Mouse (Mus musculus) heart, postnatal 25 days (tissue): ENCODE measurements at regions not wholly inside any gene's neighbourhood (a gene's known extent, or its start where the extent isn't known, plus 50 kb on each side); places are given as distances from the start of the nearest gene placed in this dataset.

Source experiments
- DNase-seq: peaks from one replicate; pipeline ENCODE4 v3.0.0; 2022; ENCODE audit warnings: low spot score
- intact Hi-C: fragments of 180-260 bp; cut with DNase I; formaldehyde crosslinking; loops from one replicate; pipeline ENCODE4 v1.15.1; 2025

GRCm38 (mm10) chr5:4697346-4698095 is 60.3 kb downstream of the Fzd1 start:
- intact Hi-C loops, result no loop called here
- no peak for DNase-seq

DNA sequence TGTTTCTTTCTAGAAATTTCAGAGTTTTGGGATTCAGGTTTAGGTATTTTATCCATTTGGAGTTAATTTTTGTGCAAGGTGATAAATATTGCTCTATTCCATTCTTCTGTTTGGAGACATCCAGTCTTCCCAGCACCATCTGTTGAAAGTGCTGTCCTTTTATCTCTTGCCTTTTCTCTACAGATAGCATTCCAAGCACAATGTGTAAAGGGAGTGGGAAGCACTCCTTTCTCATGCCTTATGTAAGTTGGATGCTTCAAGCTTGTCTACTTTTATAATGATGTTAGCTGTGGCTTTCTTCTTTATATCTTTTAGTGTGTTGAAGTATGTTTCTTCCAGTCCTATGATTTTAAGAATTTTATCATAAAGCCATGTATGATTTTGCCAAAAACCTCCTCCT is 61.1 kb downstream of the Fzd1 start:
- intact Hi-C loops, result no loop called here
- no peak for DNase-seq

DNA sequence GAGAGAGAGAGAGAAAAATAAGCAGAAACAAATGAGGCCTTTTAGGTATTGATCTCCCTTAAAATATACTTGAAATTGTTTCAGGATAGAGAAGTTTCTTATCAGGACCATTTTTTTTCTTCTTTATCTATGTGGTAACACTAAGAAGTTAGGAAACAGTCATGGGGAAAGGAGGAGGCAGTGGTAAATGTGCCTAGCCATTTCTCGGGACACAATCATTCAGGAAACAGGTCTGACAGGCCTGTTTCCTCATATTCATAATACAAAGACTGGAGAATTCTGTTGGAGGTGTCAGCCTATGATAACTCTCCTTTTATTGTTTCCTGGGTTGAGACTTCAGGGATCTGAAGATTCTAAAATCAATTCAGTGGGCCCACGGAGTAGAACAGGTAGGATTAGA is 68.7 kb downstream of the Fzd1 start:
- intact Hi-C loops, result no loop called here
- no peak for DNase-seq

DNA sequence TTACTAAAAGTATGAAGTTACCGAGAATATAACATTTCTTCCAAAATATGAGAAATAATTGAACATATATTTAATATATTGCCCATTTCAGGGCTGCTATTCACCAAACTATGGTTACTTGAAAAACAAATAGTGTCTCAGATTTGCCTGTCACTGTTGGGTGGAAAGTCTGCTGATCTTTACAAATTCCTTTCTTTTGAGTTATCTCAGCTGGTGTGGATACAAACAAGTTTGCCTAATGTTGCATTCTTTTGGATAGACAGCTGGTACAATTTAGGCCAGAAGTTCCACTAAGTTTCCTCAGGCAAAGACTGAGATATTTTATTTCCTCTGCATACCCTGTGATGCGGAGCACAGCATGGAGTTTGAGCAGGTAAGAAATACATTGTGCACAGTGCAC is 82.5 kb downstream of the Fzd1 start:
- intact Hi-C loops, result no loop called here
- no peak for DNase-seq

DNA sequence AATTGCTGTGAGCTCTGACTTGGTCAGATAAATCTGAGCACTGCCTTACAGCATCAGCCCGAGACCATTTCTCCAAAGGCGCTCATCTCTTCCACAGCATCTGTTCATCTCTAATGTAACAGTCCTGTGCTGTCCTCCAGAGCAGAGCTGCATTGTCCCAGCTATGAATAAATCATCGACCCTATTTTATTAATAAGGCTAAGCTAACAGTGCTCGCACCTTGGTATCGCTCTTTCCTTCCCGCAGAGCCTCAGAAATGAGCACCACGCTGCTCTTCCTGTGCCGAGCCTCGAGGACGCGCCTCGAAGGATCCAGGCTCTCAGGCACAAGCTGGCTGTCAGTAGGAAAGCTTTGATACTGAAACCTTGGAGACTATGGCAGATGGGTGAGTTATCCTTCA is 91.5 kb downstream of the Fzd1 start:
- no peak for DNase-seq
- intact Hi-C loops, result no loop called here

DNA sequence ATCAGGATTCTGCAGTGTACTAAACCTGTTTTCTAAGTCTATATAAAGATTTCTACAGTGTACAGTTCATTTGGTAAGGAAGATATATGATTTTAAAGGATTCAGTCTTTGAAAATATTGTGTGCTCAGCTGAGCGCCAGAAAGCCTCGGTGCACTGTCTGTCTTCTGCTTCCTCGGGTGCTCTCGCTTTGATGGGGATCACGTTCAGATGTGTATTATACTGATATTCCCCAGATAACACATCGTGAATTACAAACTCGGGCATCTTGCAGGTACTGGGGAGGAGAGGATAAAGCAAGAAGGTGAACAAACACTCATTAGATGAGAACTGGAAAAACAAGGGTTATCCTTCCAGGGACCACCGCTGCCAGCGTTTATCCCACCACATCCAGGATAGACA is 91.9 kb downstream of the Fzd1 start:
- intact Hi-C loops, result no loop called here
- no peak for DNase-seq

GRCm38 (mm10) chr5:4664918-4665317 is 92.9 kb downstream of the Fzd1 start:
- DNase-seq, result no peak
- intact Hi-C loops, result no loop called here

- intact Hi-C loops, result no loop called here
These were observed 93.3 kb downstream of the Fzd1 start for GRCm38 (mm10) chr5:4664488-4664887.

DNA sequence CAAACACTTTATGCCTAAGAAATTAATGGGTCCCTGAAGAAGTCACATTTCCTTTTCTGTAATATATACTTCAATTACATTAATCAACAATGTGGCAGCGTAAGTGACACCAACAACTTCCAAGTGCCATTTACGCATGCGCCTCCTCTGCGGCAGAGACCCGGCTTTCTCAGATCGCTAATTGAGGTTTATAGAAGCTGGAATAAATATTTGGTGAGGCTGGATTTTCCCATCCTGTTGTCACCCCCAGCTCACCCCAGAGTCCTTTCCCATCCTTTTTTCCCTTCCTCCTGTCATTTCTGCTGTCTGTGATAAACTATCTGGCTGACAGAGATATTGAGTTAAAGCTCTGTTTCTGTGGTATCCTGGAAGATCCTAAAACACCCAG is 95.6 kb downstream of the Fzd1 start:
- DNase-seq, result no peak

More at GRCm38 (mm10) chr5:4664488-4664887, 93.3 kb downstream of the Fzd1 start:
- DNase-seq, result no peak

GRCm38 (mm10) chr5:4661420-4662197 is 96.2 kb downstream of the Fzd1 start:
- intact Hi-C loops, result no loop called here
- DNase-seq, result no peak

More for the DNA sequence above, 95.6 kb downstream of the Fzd1 start:
- intact Hi-C loops, result no loop called here

GRCm38 (mm10) chr5:4657982-4658381 is 99.9 kb downstream of the Fzd1 start:
- DNase-seq, result no peak
- intact Hi-C loops, result no loop called here

GRCm38 (mm10) chr5:4654186-4654585 is 103.6 kb downstream of the Fzd1 start:
- peak; percentile 6 for DNase-seq

DNA sequence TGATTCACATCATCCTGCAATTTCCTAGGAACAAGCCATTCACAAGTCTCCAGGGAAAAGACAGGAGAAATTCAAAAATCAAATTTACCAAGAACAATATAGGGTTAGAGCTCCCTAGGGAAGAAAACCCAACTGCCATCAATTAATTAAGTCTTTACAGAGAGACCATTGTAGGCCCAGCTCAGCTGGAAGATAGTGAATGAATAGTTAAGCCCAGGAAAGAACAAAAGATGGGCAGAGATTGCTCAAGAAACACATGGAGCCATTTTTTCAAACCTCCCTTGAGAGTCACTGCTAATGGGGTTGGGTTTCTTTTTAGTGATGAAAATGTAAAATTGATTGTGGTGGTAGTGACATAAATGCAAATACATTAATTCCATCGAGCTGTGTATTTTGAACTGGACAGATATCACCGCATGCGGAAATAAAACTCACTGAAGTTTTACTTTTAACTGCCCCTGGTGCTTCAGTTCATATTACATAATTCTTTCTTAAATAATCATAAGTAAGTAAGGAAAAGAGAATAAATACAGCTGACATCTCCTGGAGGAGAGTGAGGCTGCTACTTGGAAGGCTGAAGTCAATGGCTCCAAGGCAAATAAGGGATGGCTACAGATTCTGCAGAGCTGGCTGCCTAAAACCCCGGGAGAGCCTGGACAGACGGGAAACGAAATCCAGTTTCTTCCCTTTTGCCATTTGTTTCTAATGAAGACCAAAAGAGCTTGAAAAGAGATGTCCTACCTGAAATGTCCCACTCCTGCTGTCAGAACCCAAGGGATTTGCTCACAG is 106.5 kb downstream of the Fzd1 start:
- intact Hi-C loops, result no loop called here
- no peak for DNase-seq

More at GRCm38 (mm10) chr5:4654186-4654585, 103.6 kb downstream of the Fzd1 start:
- intact Hi-C loops, result no loop called here

DNA sequence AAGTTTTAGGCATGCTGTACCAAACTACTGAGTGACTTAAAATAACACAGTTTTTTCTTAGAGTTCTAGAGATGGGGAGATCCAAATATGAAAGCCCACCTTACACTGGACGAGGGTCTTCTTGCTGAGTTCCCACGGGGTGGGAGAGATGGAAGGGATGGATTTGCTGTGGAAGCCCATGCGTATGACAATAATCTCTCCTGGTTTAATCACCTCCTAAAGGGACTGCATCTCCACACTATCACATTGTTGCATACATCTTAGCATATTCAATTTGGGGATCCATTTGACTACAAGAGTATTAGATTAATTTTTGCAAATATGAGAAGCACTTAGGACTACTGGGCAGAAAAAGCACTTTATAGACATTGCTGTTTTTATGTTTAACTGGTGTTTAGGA is 107.1 kb downstream of the Fzd1 start:
- DNase-seq, result no peak
- intact Hi-C loops, result no loop called here

GRCm38 (mm10) chr5:4649858-4650556 is 107.8 kb downstream of the Fzd1 start:
- peak; percentile 4 for DNase-seq
- intact Hi-C loops, result no loop called here

DNA sequence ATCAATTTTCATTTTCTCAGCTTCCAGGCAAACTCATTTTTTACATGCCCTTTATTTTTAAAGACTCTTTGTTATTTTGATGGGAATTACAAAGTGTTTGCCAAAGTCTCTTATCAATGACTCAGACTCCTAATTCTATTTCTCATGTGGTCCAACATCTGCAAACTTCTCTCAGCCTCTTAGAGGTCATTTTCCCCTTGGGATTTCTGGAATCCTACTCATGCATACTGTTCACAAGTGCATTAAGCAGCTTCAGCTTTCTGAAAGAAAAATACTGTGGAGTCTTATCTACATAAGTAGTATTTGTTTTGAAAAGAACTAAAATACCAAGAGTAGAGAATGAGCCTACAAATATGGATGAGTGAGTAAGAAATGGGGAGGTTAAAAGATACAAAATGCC is 116.8 kb downstream of the Fzd1 start:
- no peak for DNase-seq
- intact Hi-C loops, result no loop called here

GRCm38 (mm10) chr5:4633763-4634162 is 124.1 kb downstream of the Fzd1 start:
- intact Hi-C loops, result no loop called here
- DNase-seq, result no peak

- no peak for DNase-seq
- intact Hi-C loops, result no loop called here
These were observed 132.6 kb downstream of the Fzd1 start for GRCm38 (mm10) chr5:4625206-4625605.

GRCm38 (mm10) chr5:4623625-4624024 is 134.2 kb downstream of the Fzd1 start:
- DNase-seq, result no peak
- intact Hi-C loops, result no loop called here
